Mouse (Mus musculus) forebrain, embryonic 16.5 days (tissue): ENCODE data around the gene Vstm2l. TPM values are rescaled to one million over a fixed set of nuclear protein-coding genes. Genes with fewer than 3 reads are reported as not detected.

Experiments used
- ATAC-seq: fragments of 200-750 bp; cut with Nextera tagmentation; 2 replicates; pipeline ENCODE4 v1.8.0; 2017; ENCODE audit warnings: mild to moderate bottlenecking, moderate library complexity
- H3K27ac ChIP-seq: fragments of 300-500 bp; sonication (generic); 2 replicates; pipeline ENCODE4 v1.5.1; 2014; ENCODE audit warnings: low read length, control low read depth
- H3K27me3 ChIP-seq: fragments of 300-500 bp; sonication (generic); replicated peaks from 2 replicates; pipeline ENCODE4 v1.6.1; 2014; ENCODE audit warnings: low read length; ENCODE audit not compliant: control insufficient read depth, insufficient read depth
- H3K36me3 ChIP-seq: fragments of 300-500 bp; sonication (generic); 2 replicates; pipeline ENCODE4 v1.6.1; 2014; ENCODE audit not compliant: control insufficient read depth, insufficient read depth
- H3K4me1 ChIP-seq: fragments of 300-500 bp; sonication (generic); replicated peaks from 2 replicates; pipeline ENCODE4 v1.6.1; 2014; ENCODE audit warnings: low read length; ENCODE audit not compliant: control insufficient read depth, insufficient read depth
- H3K4me2 ChIP-seq: fragments of 300-500 bp; sonication (generic); 2 replicates; pipeline ENCODE4 v1.6.1; 2014; ENCODE audit warnings: mild to moderate bottlenecking, low read length, control low read depth
- H3K4me3 ChIP-seq: fragments of 300-500 bp; sonication (generic); replicated peaks from 2 replicates; pipeline ENCODE4 v1.5.1; 2014; ENCODE audit warnings: mild to moderate bottlenecking, low read length, control low read depth
- H3K9ac ChIP-seq: fragments of 300-500 bp; sonication (generic); replicated peaks from 2 replicates; pipeline ENCODE4 v1.6.1; 2014; ENCODE audit warnings: low read depth, low read length, control low read depth
- H3K9me3 ChIP-seq: fragments of 300-500 bp; sonication (generic); 2 replicates; pipeline ENCODE4 v1.6.1; 2016; ENCODE audit warnings: low read length; ENCODE audit not compliant: control insufficient read depth
- WGBS: fragments of 180-500 bp; shearing (Covaris S2); extraction: QIAGEN DNeasy Blood & Tissue Kit; methylation state at CpG from one replicate; pipeline ENCODE4 v1.1.7; 2014; 5-methylcytosine and 5-hydroxymethylcytosine counted together
- polyA plus RNA-seq: library from polyadenylated mRNA; unstranded; fragments of >200 nt; fragmentation: Nextera tagmentation; extraction: Ambion mirVana; gene quantifications from 2 replicates; pipeline ENCODE4 v1.2.1, GENCODE M21; 2015

Gene Vstm2l
- 5.3 and 6.6 TPM in 2 replicates for polyA plus RNA-seq

GRCm38 (mm10) chr2:157914105-157914764 lies at the start of gene Vstm2l:
Gene Vstm2l, plus strand, starts transcription at chr2:157914653.
- Histone ChIP-seq H3K27me3 (peaks cover 37% of the 10 kb centered on the region), H3K4me1 (peaks cover 30% of the 10 kb centered on the region), H3K4me3 (peak within 1 kb of the TSS; percentile 63), H3K27ac (peak within 1 kb of the TSS; percentile 31), H3K36me3 (no peaks in the 10 kb centered on the region), H3K4me2 (peak within 1 kb of the TSS; percentile 88), H3K9me3 (no peaks in the 10 kb centered on the region), H3K9ac (peak within 1 kb of the TSS; percentile 76)
- peak; percentile 66; the same call in 1 of the 2 replicates for ATAC-seq
- 2% methylated on average over 52 of the region's 62 CpGs for WGBS

GRCm38 (mm10) chr2:157867126-157867525 lies 47.3 kb upstream of the Vstm2l start:
- WGBS, result 90% methylated on average over 3 of the region's 3 CpGs
- no peaks in the 10 kb centered on the region for H3K36me3 ChIP-seq
- no peak for ATAC-seq

GRCm38 (mm10) chr2:157870247-157870646 lies 44.2 kb upstream of the Vstm2l start:
- H3K4me1 ChIP-seq, result peaks cover 13% of the 10 kb centered on the region
- H3K36me3 ChIP-seq, result no peaks in the 10 kb centered on the region
- 83% methylated on average over 6 of the region's 6 CpGs for WGBS
- H3K4me3 ChIP-seq, result no peak overlapping the region
- no peaks in the 10 kb centered on the region for H3K27me3 ChIP-seq
- no peaks in the 10 kb centered on the region for H3K9me3 ChIP-seq
- ATAC-seq, result no peak
- no peak overlapping the region for H3K9ac ChIP-seq
- no peak overlapping the region for H3K4me2 ChIP-seq
- no peak overlapping the region for H3K27ac ChIP-seq

More at GRCm38 (mm10) chr2:157867126-157867525, 47.3 kb upstream of the Vstm2l start:
- no peak overlapping the region for H3K27ac ChIP-seq
- no peak overlapping the region for H3K4me2 ChIP-seq
- H3K4me3 ChIP-seq, result no peak overlapping the region
- H3K27me3 ChIP-seq, result no peaks in the 10 kb centered on the region
- peaks cover 3% of the 10 kb centered on the region for H3K4me1 ChIP-seq
- no peak overlapping the region for H3K9ac ChIP-seq
- no peaks in the 10 kb centered on the region for H3K9me3 ChIP-seq

GRCm38 (mm10) chr2:157873223-157873622 lies 41.2 kb upstream of the Vstm2l start:
- ATAC-seq, result peak; percentile 24; the same call in 1 of the 2 replicates
- Histone ChIP-seq H3K9me3 (no peaks in the 10 kb centered on the region), H3K36me3 (no peaks in the 10 kb centered on the region), H3K27ac (no peak overlapping the region), H3K4me1 (peaks cover 25% of the 10 kb centered on the region), H3K27me3 (no peaks in the 10 kb centered on the region), H3K9ac (no peak overlapping the region), H3K4me2 (no peak overlapping the region), H3K4me3 (no peak overlapping the region)
- 43% methylated on average over 6 of the region's 6 CpGs for WGBS

- Histone ChIP-seq H3K27me3 (no peaks in the 10 kb centered on the region), H3K27ac (no peak overlapping the region), H3K4me1 (peaks cover 27% of the 10 kb centered on the region), H3K36me3 (no peaks in the 10 kb centered on the region), H3K4me3 (no peak overlapping the region), H3K4me2 (no peak overlapping the region), H3K9ac (no peak overlapping the region), H3K9me3 (no peaks in the 10 kb centered on the region)
- no peak for ATAC-seq
- 80% methylated on average over 1 of the region's 1 CpGs for WGBS
Observed at GRCm38 (mm10) chr2:157873691-157874090, 40.8 kb upstream of the Vstm2l start.

- Histone ChIP-seq H3K27ac (peak overlapping the region; percentile 25), H3K9ac (no peak overlapping the region), H3K36me3 (no peaks in the 10 kb centered on the region), H3K9me3 (no peaks in the 10 kb centered on the region), H3K4me3 (no peak overlapping the region), H3K27me3 (no peaks in the 10 kb centered on the region), H3K4me2 (no peak overlapping the region), H3K4me1 (peaks cover 31% of the 10 kb centered on the region)
- no peak for ATAC-seq
- 46% methylated on average over 8 of the region's 8 CpGs for WGBS
Observed at GRCm38 (mm10) chr2:157875111-157875510, 39.3 kb upstream of the Vstm2l start.

GRCm38 (mm10) chr2:157877394-157877793 lies 37.1 kb upstream of the Vstm2l start:
- H3K27me3 ChIP-seq, result no peaks in the 10 kb centered on the region
- WGBS, result 91% methylated on average over 3 of the region's 3 CpGs
- ATAC-seq, result no peak
- no peak overlapping the region for H3K27ac ChIP-seq
- no peak overlapping the region for H3K9ac ChIP-seq
- H3K9me3 ChIP-seq, result no peaks in the 10 kb centered on the region
- peaks cover 35% of the 10 kb centered on the region for H3K4me1 ChIP-seq
- H3K36me3 ChIP-seq, result no peaks in the 10 kb centered on the region
- H3K4me3 ChIP-seq, result no peak overlapping the region
- H3K4me2 ChIP-seq, result no peak overlapping the region

- Histone ChIP-seq H3K27me3 (no peaks in the 10 kb centered on the region), H3K4me2 (no peak overlapping the region), H3K9ac (no peak overlapping the region), H3K4me3 (no peak overlapping the region), H3K9me3 (no peaks in the 10 kb centered on the region), H3K27ac (peak overlapping the region; percentile 46; the same call in 1 of the 2 replicates), H3K36me3 (no peaks in the 10 kb centered on the region), H3K4me1 (peaks cover 33% of the 10 kb centered on the region)
- peak; percentile 82 for ATAC-seq
- 43% methylated on average over 5 of the region's 5 CpGs for WGBS
Observed at GRCm38 (mm10) chr2:157877967-157878366, 36.5 kb upstream of the Vstm2l start.

- H3K4me1 ChIP-seq, result peaks cover 19% of the 10 kb centered on the region
- H3K36me3 ChIP-seq, result peaks cover 3% of the 10 kb centered on the region; the same call in 1 of the 2 replicates
- no peak overlapping the region for H3K4me2 ChIP-seq
- no peak overlapping the region for H3K4me3 ChIP-seq
- WGBS, result 24% methylated on average over 11 of the region's 11 CpGs
- H3K9me3 ChIP-seq, result no peaks in the 10 kb centered on the region
- no peaks in the 10 kb centered on the region for H3K27me3 ChIP-seq
- no peak for ATAC-seq
- no peak overlapping the region for H3K9ac ChIP-seq
- no peak overlapping the region for H3K27ac ChIP-seq
Observed at GRCm38 (mm10) chr2:157881939-157882338, 32.5 kb upstream of the Vstm2l start.
